Mouse (Mus musculus): ENCODE measurements at regions not wholly inside any gene's neighbourhood (a gene's known extent, or its start where the extent isn't known, plus 50 kb on each side); places are given as distances from the start of the nearest gene placed in this dataset.

- DNase-seq (ENCODE audit: low read depth, low spot score), result peak; percentile 21
Observed at GRCm38 (mm10) chr10:12190435-12190834, 678.7 kb downstream of the Utrn start.

GRCm38 (mm10) chr10:12207301-12207700 lies 661.9 kb downstream of the Utrn start:
- peak; percentile 74 for DNase-seq (ENCODE audit: low read depth, low spot score)

GRCm38 (mm10) chr10:12210181-12210580 lies 659.0 kb downstream of the Utrn start:
- no peak for DNase-seq (ENCODE audit: low read depth, low spot score)

- DNase-seq (ENCODE audit: low read depth, low spot score), result peak; percentile 69
Observed at GRCm38 (mm10) chr10:12218879-12219278, 650.3 kb downstream of the Utrn start.

GRCm38 (mm10) chr10:12234141-12234540 lies 635.0 kb downstream of the Utrn start:
- DNase-seq (ENCODE audit: low read depth, low spot score), result no peak

GRCm38 (mm10) chr10:12248853-12249252 lies 620.3 kb downstream of the Utrn start:
- peak; percentile 50 for DNase-seq (ENCODE audit: low read depth, low spot score)

- peak; percentile 11 for DNase-seq (ENCODE audit: low read depth, low spot score)
Observed at GRCm38 (mm10) chr10:12253274-12253673, 615.9 kb downstream of the Utrn start.

GRCm38 (mm10) chr10:12285679-12286078 lies 583.5 kb downstream of the Utrn start:
- no peak for DNase-seq (ENCODE audit: low read depth, low spot score)

GRCm38 (mm10) chr10:12298887-12299286 lies 570.3 kb downstream of the Utrn start:
- peak; percentile 30 for DNase-seq (ENCODE audit: low read depth, low spot score)

- peak; percentile 79 for DNase-seq (ENCODE audit: low read depth, low spot score)
Observed at GRCm38 (mm10) chr10:12302396-12302795, 566.8 kb downstream of the Utrn start.

GRCm38 (mm10) chr10:12320311-12320710 lies 548.9 kb downstream of the Utrn start:
- no peak for DNase-seq (ENCODE audit: low read depth, low spot score)
